Mouse (Mus musculus) B cell, adult (primary cell): ENCODE results near the gene Emsy. TPM values are rescaled to one million over a fixed set of nuclear protein-coding genes. Genes with fewer than 3 reads are reported as not detected.

ENCODE experiments used
- total RNA-seq: library from RNA; stranded (reverse); gene quantifications from 4 replicates; pipeline ENCODE4 v1.2.4, GENCODE M21; 2023; ENCODE audit not compliant: inconsistent age

Emsy gene
- 62.4 to 69.5 TPM (median 67.6 TPM) in 4 replicates for total RNA-seq

DNA sequence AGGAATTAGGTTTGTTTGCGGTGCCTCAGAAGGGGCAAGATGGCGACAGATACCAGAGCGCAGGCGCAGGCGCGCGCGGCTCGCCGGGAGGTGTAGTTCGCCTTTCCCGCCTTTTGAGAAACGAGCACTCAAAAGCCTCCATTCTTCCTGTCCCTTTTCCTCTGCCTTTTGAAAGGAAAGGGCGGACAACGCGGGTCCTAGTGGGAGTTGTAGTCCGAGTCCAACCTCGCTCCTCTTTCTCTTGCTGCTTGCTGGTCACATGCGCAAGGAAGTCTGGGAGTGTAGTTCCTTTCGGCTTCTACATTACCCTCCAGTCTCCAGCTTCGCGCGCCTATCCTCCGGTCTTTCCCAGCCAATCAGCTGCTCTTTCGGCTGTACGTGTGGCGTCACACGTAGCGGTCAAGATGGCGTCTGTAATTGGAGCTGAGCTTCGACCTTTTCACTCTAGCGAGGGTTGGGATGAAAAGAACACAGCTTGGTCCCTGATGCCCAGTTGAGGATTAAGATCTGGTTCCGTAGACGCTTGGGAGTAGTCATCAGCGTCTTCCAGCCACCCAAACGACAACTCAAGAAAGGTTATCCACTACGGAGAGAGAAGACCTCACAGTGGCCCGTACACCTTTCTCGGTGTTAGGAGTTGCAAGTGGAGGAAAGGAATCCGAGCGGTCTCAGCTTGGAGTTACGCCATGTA lies at the start of gene Emsy:
TSS of gene Emsy (minus strand) at position 253 of the 691 bp plus-strand sequence.

DNA sequence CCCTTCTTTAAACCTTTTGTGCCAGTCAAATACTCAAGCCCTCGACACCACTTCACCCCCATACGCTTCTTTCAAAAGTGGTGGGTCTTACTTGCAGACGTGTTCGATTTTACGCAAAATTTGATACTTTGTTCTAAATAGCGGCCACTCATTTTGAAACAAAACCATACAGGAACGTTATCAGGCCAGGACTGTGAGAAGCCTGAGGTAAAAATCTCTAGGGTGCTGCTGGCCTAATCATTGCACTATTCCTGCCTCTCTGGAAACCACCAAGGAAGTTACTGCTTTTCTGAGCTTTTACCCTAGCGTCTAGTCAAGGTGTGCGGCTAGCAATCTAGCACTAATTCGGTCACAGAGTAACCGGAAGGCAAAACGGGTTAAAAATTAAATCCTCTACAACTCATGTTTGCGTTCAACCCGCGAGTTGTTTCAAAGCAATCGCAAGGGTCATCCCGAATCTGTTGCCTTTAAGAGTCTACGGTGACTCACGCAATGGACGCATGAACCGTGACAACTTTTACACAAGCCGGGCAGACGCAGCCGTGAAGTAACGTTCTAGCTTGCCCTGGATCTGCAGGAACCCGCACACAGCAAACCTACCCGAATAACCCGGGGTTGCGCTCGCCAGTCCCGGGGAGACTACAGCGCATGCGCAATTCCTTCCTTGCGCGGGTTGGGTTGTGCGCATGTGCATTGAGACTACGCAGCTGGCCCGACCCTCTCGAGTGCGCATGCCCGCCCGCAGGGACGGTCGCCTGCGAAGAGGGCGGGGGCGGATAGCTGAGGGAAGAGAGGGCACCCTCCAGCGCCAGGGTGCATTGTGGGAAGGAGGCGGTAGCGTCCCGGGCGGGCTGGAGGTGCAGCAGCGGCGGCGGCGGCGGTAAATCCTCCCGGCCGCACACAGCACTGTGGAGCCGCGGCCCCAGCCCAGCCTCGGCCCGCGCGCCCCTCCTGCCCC lies 46.0 kb upstream of the Emsy start, which contains the start of gene Thap12:
TSS of gene Thap12 (plus strand) at position 821 of the 958 bp plus-strand sequence.

Other genes with a start within 250 kb of the Emsy start
- not detected in 4 replicates for gene Gucy2d, start 216.4 kb downstream of the Emsy start, total RNA-seq
- gene Lrrc32, start 167.5 kb downstream of the Emsy start, total RNA-seq: 1.7 to 2.6 TPM (median 2.1 TPM) in 4 replicates
- gene Thap12, start 46.3 kb upstream of the Emsy start, total RNA-seq: 40.3 to 48.5 TPM (median 45.0 TPM) in 4 replicates
- 0.36 to 0.48 TPM in 2 of 4 replicates, not detected in the others for gene Wnt11, start 178.3 kb upstream of the Emsy start, total RNA-seq